Mouse (Mus musculus) c-Kit-positive CD71-positive TER-119-negative erythroid progenitor cells, embryonic 14.5 days (primary cell): ENCODE measurements around the gene Dmbx1.
A peak's percentile ranks its signal among the peaks of the same experiment; 100 is the strongest.

Source experiments
- DNase-seq: peaks from one replicate; pipeline ENCODE4 v3.0.0-alpha.2; 2013; ENCODE audit warnings: low read depth

The Dmbx1 gene

DNA sequence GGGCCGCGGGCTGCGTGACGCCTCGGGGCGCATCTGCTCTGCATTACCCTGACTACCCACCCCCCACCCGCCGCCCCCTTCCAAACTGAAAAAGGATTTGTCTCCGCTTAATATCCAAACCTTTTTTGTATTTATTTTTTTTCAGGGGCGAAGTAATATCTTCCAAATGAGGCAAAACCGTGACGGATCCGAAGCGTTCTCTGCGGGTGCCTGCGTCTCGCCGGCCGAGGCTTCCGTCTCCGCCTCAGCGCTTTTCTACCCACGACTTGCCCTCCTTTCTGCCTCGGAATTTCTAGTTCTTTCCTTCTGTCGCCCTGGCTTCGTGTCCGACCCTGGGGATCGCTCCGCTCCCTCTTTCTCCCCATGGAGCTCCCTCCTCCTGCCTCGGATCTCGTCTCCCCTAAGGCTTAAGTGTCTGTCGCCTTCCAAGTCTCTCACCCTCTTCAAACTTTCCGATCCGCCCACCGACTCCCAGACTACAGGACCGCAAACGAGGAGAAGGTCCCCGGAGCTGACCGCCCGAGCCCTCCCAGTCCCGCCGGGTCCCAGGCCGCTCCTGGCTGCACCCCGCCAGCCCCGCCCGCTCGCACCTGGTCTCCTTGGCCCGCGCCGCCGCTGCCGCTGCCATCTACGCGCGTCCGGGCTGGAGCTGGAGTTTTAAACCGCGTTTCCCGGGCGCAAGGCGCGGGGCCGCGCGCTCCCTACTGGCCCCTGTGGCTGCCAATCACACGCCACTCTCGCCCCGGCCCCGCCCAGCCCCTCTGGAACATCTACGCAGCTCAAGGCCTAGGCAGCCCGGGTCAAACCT, at the start of gene Dmbx1:
Gene Dmbx1, minus strand, starts transcription at position 632 of the 808 bp plus-strand sequence.
- no peak for DNase-seq

DNA sequence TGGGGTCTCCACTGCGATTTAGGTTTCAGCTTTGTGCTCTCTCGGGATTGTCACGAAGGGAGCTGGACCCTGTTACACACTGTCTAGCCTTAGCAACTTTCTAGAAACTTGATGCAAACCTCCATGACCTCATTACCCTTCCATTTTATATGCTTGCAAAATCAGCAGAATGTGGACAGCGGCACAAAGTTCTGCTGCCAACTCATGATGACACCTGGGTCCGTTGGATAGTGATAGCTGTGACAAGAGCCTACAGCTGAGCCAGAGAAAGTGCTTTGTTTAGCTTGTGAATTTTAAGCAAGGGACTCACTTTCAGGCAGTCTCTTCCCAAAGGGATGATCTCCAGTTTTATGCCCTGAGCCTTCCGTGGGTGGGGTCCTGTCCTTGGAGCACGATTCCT, 49.7 kb upstream of the Dmbx1 start:
- no peak for DNase-seq

DNA sequence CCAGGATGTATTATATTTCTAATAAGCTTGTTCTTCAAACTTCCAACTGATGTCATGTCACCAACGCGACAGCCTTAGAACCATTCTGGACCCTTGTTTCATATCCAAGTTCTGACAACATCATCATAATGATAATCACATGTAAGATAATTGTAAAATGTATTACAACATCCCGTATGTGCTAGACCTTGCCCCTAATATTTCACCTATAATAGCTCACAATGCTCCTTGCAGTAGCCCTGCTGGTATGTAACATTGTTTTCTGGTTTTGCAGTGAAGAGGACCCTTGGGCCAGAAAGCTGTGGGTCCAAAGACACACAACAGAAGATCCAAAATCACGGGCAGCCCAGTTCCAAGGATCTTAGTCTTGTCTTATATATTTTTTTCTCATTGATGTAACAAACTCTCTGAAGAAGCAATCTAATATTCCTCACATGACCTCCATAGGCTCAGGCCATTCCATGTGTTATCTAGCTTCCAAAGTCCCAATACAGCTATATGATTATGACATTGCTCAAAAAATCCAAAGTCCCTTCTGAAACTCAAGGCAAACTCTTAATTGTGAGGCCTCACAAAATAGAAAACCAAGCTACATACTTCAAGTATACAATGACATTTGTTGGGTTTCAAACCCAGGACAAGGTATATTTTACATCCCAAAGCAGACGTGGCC, 48.3 kb upstream of the Dmbx1 start:
- no peak for DNase-seq

DNA sequence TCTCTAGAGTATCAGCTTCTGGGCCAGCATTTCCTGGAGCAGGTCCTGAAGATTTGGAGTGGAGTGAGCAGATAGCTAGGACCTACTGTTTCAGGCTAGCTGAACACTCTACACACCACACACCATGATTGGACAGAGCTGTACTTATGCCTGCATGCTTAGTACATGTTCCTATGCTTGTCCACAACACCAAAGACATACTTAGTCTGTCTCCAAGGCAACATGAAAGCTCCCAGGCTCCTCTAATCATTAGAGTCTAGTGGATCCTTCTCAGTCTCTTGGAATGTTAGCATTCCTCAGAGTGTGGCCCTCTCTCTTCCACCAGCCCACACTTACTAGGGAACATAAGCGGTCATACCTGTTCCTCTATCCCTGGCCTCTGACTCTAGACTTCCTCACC, 47.7 kb upstream of the Dmbx1 start:
- no peak for DNase-seq

DNA sequence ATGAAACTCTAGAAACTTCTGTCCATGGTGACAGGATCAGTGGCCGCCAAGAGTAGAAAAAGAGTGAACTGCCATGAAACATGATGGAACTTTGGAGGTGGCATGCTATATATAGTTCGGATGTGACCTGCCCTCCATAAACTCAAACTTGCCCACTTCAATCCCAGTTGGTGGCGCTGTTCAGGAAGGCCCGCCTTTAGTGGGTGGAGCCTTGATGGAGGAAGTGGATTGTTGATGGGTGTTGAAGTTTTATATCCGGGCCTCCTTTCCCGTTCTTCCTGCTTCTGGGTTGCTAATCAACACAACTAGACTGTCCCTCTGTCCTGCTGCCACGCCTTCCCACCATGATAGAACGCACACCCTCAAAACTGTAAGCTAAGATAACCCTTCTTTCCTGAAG, 45.2 kb upstream of the Dmbx1 start:
- DNase-seq, result peak; percentile 32

DNA sequence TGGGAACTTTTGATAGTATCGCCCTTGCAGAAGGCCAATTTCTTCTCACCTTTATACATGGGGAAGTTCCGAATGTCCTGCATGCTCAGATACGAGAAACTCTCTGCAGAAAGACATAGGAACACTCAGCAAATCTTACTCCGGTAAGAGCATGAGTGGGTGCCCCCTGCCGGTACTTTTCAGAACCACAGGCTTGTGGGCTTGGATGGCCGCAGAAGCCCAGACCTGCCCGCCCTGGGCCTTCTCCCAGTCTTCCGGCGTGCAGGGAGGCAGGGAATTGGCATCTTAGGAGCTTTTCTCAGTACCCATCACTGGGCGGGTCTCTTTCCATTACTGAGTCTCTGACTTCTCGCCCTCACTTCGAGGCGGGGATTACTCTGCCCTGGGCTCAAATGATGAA, 44.4 kb upstream of the Dmbx1 start:
- DNase-seq, result peak; percentile 55

DNA sequence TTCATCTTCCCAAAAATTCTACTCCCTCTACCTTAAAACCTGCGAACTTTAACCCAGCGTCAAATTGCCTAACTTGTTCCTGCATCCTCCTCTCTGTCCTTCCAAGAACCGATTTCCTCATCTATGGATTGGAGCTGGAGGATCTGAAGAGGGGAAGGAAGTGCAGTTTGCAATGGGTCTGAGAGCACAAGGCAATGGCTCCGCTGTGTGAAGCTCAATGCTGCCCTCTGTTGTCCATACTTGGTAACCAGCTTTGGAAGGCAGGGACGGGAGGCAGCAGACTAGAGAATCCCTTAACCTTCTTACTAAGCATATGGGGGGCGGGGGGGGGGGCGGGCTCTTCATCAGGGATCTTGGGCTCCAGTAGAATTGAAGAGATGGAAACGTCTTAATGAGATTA, 41.0 kb upstream of the Dmbx1 start:
- peak; percentile 51 for DNase-seq

DNA sequence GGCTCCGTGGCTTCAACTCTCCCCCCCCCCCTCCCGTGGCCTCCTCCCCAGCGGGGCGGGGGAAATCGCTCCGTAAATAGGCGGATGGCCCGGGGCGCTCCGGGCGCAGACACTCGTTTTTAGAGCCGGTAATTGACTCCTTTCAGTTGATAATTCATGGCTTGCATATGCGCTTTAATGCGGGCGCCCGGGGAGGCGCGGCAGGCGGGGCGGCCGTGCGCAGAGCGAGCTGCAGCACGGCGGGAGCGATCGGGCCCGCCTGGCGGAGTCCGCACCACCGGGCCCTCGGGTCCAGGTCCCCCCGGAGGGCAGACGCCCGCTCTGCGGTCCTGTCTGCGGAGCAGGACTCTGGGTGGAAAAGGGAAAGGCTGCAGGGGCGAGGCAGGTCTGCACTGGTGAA, 39.7 kb upstream of the Dmbx1 start:
- no peak for DNase-seq

DNA sequence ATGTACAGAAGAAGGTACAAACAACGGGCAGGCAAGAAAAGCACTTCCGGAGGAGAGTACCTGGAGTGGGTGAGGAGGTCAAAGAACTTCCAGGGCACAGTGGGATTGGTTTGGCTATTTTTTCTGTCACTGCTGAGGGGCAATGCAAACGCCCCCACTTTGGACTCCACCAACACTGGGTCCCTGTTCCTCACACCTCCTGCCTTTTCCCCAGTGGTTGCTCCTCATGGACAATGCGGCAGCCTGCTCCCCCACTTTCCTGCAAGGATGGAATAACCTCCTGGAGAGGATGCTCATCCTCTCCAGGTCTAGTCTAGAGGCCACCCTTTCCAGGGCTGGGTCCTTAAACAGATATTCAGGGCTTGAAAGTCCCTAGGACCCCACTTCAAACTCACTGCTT, 39.2 kb upstream of the Dmbx1 start:
- DNase-seq, result no peak

DNA sequence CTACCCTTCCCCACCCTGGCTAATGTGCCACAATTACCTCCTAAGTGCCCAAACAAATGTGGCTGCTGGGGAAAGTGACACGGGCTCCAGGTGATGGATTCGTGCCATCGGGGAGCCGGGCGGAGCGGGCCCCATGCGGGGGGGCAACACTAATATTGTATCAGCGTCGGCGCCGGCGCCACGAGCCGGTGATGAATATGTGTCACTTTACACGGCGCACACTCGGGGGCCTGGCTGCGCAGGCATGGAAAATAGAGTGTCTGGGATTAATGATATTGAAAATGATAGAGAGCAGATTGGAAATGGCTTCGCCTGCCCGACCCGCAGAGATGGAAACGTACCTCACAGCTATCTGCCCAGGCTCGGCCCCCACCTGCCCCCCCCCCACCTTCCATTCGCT, 32.8 kb upstream of the Dmbx1 start:
- DNase-seq, result no peak

DNA sequence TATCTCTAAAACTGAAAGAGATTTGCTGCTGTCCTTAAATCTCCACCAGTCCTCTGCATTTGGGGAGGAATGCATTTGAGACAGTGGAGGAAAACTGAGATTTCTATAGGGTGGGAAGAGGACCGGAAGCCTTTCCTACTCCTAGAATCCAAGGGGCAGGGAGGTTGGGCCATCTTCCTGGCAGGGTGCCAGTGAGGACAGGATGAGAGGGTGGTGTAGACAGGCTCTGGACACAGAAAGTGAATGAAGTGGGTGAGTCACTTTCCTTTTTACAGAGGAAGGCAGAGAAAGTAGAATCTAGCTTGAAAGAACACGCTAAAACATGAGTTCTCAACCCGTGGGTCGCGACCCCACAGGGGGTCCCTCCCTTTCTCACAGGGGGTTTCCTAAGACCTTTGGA, 24.7 kb upstream of the Dmbx1 start:
- no peak for DNase-seq

DNA sequence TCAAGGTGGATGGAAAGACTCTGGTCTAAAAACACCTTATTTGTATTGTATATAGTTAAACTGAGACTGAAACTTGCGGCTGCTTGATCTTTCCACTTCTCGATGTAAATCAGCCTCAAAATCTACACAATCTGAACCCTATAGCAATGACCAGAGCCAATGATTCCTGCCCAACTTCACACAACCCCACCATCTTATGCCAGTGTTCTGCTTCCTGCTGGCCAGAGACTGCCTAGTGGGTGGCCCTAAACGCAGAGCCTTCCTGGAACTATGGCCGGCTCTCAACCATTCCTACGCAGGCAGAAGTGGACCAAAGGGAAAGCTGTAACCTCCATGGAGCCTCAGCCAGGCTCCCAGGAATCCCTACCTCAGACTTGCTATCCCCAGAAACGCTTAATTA, 24.0 kb upstream of the Dmbx1 start:
- DNase-seq, result no peak

DNA sequence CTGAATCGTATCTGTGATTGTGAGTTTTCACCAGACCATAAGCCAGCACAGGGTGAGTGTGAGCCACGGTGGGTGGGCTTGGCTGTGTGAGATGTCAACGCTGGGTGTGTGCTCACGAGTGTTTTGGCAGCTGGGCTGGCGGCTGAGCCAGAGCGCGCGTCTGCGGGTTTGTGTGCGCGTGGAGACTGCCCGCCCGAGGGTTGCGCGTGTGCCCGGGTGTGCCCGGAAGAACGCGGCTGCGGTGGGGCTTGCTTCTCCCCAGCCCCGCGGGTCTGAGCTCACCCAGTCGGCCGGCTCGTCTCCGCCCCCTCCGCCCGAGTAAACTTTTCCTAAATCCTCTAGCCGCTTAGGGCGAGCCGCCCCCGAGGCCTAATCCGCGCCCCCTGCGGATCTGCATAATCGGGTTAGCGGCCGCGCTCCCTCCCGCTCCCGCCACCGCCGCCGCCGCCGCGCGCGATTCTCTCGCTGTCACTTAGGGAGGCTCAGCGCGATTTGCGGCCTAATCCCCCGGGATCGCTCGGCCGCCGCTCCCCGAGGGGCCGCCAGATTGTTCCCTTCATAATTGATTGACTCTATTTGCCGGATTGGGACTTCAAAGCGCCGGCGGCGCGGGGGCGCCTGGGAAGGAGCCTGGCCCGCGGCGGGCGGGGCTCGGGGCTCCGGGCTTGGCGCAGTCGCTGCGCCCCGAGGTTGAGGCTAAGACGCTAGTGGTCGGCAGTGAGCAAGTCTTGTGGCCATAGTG, 23.1 kb upstream of the Dmbx1 start:
- no peak for DNase-seq

DNA sequence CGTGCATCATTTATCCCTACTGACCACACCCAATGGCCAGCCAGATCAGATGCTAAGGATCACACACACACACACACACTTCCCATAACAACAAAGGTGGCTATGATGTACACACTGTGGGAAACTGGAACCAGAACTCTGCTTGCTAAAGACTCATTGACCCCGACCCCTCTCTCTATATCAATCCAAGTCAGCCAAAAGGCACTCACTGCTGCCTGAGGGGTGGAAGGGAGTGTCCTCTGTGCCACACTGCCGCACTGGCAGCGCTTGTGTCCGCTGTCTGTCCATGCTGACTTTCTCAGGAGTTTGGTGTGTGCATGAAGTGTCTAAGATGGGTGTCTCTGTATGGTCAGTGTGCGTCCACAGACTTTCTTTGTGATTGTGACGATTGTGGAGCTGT, 22.3 kb upstream of the Dmbx1 start:
- no peak for DNase-seq

DNA sequence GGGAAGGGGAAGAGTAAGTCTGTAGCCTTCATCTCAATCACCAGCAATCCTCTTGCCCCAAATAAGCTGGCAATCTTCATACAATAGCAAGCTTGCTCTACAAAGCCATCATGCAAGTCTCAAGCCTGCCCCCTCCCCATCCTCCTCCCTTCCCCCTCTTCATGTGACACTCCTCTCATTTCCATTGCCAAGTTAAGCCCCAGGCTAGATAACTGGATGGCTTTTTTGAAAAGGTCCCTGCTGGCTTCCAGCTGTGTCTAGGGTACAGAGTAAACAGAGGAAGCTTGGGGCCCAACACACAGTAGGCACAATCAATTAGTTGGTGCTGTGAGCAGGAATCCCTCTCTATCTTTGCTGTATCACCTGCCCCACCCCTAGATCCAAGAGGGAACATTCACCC, 19.8 kb upstream of the Dmbx1 start:
- no peak for DNase-seq

DNA sequence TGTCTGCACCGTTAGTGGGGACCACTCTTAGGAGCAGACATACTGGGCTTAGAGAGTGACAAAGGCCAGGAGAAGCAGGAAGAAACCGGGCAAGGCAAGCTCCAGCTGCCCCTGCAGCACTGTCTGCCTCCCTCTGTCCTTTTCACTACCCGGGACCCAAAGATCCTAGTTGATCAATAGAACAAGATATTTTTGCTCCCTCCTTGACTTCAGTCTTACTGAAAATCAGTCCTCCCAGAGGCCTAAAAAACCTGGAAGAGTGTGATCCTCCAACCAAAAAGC, 15.7 kb upstream of the Dmbx1 start:
- no peak for DNase-seq

DNA sequence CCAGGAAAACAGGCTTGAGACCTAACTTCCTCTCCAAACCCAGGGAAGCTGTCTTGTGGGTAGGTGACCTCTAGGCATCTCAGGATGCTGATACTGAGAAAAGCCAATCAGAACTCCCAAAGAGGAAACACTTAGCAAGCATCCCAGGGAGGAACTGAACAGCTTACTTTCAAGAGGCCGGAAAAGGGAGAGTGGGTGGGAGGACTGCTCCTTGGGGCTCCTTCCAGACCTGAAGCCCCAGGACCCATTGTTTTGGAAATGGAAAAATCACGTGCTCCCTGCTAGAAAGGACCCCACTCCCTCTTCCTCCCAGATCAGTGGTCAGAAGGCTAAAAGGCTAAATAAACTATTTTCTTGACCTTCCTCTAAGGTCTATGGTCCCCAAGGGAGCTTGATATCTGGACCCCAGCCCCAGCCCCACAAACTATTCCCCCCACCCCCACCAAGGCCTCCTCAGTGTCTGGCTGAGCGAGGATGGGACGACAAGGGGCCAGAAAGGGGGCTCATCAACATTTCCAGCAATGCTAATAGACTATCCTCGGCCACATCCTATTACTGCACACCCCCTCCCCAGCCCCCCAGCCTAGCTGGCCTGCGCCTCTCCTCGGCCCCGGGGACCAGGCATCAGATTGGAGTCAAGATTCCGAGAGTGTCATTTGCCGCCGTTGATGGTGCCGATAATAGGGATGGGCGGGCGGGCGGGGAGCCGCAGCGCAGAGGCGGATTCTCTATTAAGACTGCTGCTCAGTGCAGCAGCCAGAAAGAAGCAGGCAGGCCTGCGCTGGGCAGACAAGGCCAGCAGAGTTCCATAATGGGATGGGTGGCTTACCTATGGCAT, 15.1 kb upstream of the Dmbx1 start:
- no peak for DNase-seq

DNA sequence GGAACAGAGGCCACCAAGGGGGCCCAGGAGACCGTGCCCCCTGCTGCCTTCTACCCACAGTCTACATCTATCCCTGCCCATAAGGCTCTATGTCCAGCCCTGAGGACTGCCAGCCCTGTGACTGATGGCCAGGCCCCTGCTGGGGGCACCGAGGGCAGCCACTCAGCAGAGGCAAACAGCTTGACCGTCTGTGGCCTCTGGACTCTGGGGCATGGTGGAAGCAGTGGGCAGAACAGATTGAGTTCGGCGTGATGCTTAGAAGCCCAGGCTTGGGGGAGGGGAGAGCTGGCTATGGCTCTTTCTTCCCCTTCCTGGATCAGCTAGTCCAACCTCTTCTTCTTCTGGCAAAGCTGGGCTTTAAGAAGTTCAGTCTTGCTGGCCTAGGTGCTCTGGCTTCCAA, 13.8 kb upstream of the Dmbx1 start:
- DNase-seq, result no peak

DNA sequence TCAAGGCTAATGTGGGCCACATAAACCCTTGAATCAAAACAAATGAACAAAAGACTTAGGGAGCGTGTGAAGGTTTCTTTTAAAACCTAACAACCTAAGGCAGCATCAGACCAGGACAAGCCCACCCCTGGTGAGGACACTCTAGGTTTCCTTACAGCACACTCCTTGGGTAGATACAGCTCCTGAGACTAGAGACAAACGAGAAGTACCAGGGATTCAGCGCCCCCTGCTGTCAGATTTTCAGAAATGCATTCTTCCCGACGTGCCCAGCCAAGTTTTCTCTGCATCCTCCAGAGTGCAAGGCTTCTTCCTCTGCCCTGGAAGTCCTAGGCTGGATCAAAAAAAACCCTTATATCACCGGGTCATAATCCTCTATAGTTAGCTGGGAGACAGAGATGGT, 13.0 kb upstream of the Dmbx1 start:
- peak; percentile 30 for DNase-seq

DNA sequence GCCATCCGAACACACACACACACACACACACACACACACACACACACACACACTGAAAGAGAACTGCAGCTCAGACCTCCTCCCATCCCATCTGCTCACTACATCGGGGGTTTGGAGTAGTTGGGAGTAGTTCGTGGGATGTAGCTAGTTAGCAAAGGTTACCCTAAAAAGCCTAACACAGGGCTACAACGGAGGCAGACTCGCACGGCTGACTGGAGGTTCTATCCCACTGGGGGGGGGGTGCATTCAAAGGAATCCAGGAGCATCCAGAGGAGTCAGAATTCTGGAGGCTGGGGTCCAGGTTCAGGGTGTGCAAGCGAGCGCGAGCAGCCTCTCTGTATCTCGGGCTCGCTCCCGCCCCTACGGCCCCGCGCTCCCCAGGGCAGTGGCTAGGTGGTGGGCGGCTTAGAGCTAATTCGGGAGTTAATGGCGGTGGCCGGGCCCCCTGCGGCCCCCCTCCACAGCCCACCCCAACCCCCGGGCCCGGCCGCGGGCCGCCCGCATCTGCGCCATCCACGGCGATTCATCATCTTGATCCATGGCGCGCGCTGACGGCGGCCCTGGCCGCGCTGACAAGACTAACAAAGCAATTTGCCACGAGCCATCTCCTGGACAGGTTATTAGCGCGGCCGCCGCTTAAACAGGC, 4.1 kb upstream of the Dmbx1 start:
- DNase-seq, result no peak

DNA sequence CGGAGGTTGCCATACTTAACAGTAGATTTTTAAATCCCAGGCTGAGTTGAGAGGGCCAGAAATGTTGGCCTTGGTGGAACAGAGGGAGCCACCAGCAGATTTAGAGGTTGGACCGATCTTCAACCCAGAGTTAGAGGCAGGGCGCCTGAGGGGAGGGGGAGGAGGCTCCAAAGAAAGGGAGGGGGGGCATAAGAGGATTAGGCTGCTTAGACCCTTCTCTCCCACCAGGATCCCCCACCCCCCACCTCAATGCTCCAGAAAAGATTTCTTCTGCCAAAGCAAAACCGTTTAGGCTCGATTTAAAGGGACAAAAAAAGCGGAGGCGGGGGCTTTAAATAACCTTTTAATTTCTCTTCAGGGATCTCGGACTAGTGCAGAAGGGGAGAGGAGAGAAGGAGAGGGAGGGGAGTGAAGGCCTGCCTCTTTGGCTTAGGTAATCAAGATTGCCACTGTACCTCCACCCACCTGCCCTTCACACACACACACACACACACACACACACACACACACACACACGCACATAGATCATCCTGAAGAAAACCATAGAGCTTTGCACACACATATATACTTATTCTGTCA, 1.6 kb upstream of the Dmbx1 start:
- no peak for DNase-seq

DNA sequence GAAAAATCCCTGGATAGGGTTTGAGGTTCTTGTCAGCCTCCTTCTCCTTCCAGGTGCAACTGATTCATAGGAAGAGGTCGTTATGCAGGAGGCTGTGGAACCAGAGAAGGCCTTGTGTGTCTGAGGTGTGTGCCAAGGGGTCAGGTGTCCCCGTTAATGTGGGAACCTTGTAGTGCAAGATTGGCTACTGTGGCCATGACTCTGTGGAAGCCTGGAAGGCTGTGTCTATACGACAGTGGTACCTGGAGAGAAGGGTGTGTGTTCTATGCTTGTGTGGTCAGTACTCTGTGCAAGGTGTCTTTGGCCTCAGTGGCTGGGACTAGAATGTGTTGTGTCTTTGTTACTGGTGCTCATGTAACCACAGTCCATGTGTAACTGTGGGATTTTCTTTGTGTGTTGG, 955 bp upstream of the Dmbx1 start:
- no peak for DNase-seq
